Mouse (Mus musculus): ENCODE measurements around the gene Baiap2. TPM values are rescaled to one million over a fixed set of nuclear protein-coding genes. Genes with fewer than 3 reads are reported as not detected.

The Baiap2 gene
- polyA plus RNA-seq, 1 experiment from 2014 or later: 8.0 TPM

GRCm38 (mm10) chr11:120030145-120030901 lies 87.8 kb downstream of the Baiap2 start:
- peaks cover 7% of the 10 kb centered on the region; the same call in 1 of the 2 replicates for H3K4me1 ChIP-seq (replicated peaks)
- no peaks in the 10 kb centered on the region for H3K27me3 ChIP-seq
- WGBS (ENCODE audit: insufficient replicate concordance): 34% methylated on average over 10 of the region's 10 CpGs
- H3K4me3 ChIP-seq (replicated peaks): no peak overlapping the region
- no peak overlapping the region for H3K9ac ChIP-seq
- H3K27ac ChIP-seq (replicated peaks): no peak overlapping the region
- ATAC-seq (ENCODE audit: insufficient read depth): no peak
- no peaks in the 10 kb centered on the region for H3K9me3 ChIP-seq (replicated peaks)
- no peaks in the 10 kb centered on the region for H3K36me3 ChIP-seq (replicated peaks)
- no peak overlapping the region for H3K4me2 ChIP-seq

GRCm38 (mm10) chr11:120032052-120032451 lies 89.5 kb downstream of the Baiap2 start:
- H3K36me3 ChIP-seq (replicated peaks): no peaks in the 10 kb centered on the region
- peaks cover 7% of the 10 kb centered on the region; the same call in 1 of the 2 replicates for H3K4me1 ChIP-seq (replicated peaks)
- no peak overlapping the region for H3K4me3 ChIP-seq (replicated peaks)
- no peak overlapping the region for H3K27ac ChIP-seq (replicated peaks)
- WGBS (ENCODE audit: insufficient replicate concordance): 58% methylated on average over 8 of the region's 8 CpGs
- H3K9ac ChIP-seq: no peak overlapping the region
- H3K27me3 ChIP-seq: no peaks in the 10 kb centered on the region
- ATAC-seq (ENCODE audit: insufficient read depth): no peak
- H3K9me3 ChIP-seq (replicated peaks): no peaks in the 10 kb centered on the region
- no peak overlapping the region for H3K4me2 ChIP-seq

GRCm38 (mm10) chr11:120033473-120033872 lies 90.9 kb downstream of the Baiap2 start:
- no peak overlapping the region for H3K4me2 ChIP-seq
- no peaks in the 10 kb centered on the region for H3K9me3 ChIP-seq (replicated peaks)
- H3K4me1 ChIP-seq (replicated peaks): peaks cover 7% of the 10 kb centered on the region; the same call in 1 of the 2 replicates
- H3K27me3 ChIP-seq: no peaks in the 10 kb centered on the region
- H3K4me3 ChIP-seq (replicated peaks): no peak overlapping the region
- 59% methylated on average over 3 of the region's 3 CpGs for whole genome bisulfite sequencing (ENCODE audit: insufficient replicate concordance)
- 0 out of 2 replicates have a peak overlapping the region, but pooled peaks have one; percentile 6 for H3K27ac ChIP-seq (replicated peaks)
- ATAC-seq (ENCODE audit: insufficient read depth): no peak
- H3K36me3 ChIP-seq (replicated peaks): no peaks in the 10 kb centered on the region
- no peak overlapping the region for H3K9ac ChIP-seq

GRCm38 (mm10) chr11:120034306-120034705 lies 91.7 kb downstream of the Baiap2 start:
- Histone ChIP-seq H3K9ac (no peak overlapping the region), H3K4me3 (replicated peaks) (no peak overlapping the region), H3K4me2 (no peak overlapping the region), H3K4me1 (replicated peaks) (peaks cover 7% of the 10 kb centered on the region; the same call in 1 of the 2 replicates), H3K36me3 (replicated peaks) (no peaks in the 10 kb centered on the region), H3K27ac (replicated peaks) (0 out of 2 replicates have a peak overlapping the region, but pooled peaks have one; percentile 6), H3K27me3 (no peaks in the 10 kb centered on the region), H3K9me3 (replicated peaks) (no peaks in the 10 kb centered on the region)
- WGBS (ENCODE audit: insufficient replicate concordance): 31% methylated on average over 3 of the region's 3 CpGs
- ATAC-seq (ENCODE audit: insufficient read depth): no peak

- no peak overlapping the region for H3K27ac ChIP-seq (replicated peaks)
- H3K4me2 ChIP-seq: no peak overlapping the region
These were observed 92.2 kb downstream of the Baiap2 start for GRCm38 (mm10) chr11:120034762-120035161.

GRCm38 (mm10) chr11:120039581-120039980 lies 97.0 kb downstream of the Baiap2 start:
- H3K9me3 ChIP-seq (replicated peaks): no peaks in the 10 kb centered on the region
- WGBS (ENCODE audit: insufficient replicate concordance): 24% methylated on average over 4 of the region's 4 CpGs
- no peak overlapping the region for H3K9ac ChIP-seq
- H3K4me1 ChIP-seq (replicated peaks): peaks cover 6% of the 10 kb centered on the region
- peak overlapping the region; percentile 24; the same call in 1 of the 2 replicates for H3K4me2 ChIP-seq
- peak overlapping the region; percentile 19; the same call in 1 of the 2 replicates for H3K27ac ChIP-seq (replicated peaks)
- 0 out of 2 replicates have a peak, but pooled peaks cover under 1% of the 10 kb centered on the region for H3K27me3 ChIP-seq
- H3K4me3 ChIP-seq (replicated peaks): no peak overlapping the region
- ATAC-seq (ENCODE audit: insufficient read depth): no peak
- H3K36me3 ChIP-seq (replicated peaks): no peaks in the 10 kb centered on the region

More at GRCm38 (mm10) chr11:120034762-120035161, 92.2 kb downstream of the Baiap2 start:
- H3K4me3 ChIP-seq (replicated peaks): no peak overlapping the region
- no peaks in the 10 kb centered on the region for H3K27me3 ChIP-seq
- 20% methylated on average over 5 of the region's 5 CpGs for WGBS (ENCODE audit: insufficient replicate concordance)
- no peaks in the 10 kb centered on the region for H3K36me3 ChIP-seq (replicated peaks)
- H3K9me3 ChIP-seq (replicated peaks): no peaks in the 10 kb centered on the region
- H3K9ac ChIP-seq: no peak overlapping the region
- H3K4me1 ChIP-seq (replicated peaks): peaks cover 6% of the 10 kb centered on the region; the same call in 1 of the 2 replicates
- ATAC-seq (ENCODE audit: insufficient read depth): no peak

- WGBS (ENCODE audit: insufficient replicate concordance): 33% methylated on average over 8 of the region's 8 CpGs
- peak overlapping the region; percentile 70 for H3K27ac ChIP-seq (replicated peaks)
These were observed 97.9 kb downstream of the Baiap2 start for GRCm38 (mm10) chr11:120040440-120040839.

GRCm38 (mm10) chr11:120041191-120042123 lies 98.9 kb downstream of the Baiap2 start:
- Histone ChIP-seq H3K36me3 (replicated peaks) (no peaks in the 10 kb centered on the region), H3K9me3 (replicated peaks) (no peaks in the 10 kb centered on the region), H3K4me1 (replicated peaks) (peaks cover 15% of the 10 kb centered on the region), H3K9ac (no peak overlapping the region), H3K27ac (replicated peaks) (peak overlapping the region; percentile 70), H3K27me3 (peaks cover 20% of the 10 kb centered on the region), H3K4me3 (replicated peaks) (peak overlapping the region; percentile 24; the same call in 1 of the 2 replicates), H3K4me2 (peak overlapping the region; percentile 38)
- WGBS (ENCODE audit: insufficient replicate concordance): 41% methylated on average over 13 of the region's 13 CpGs
- ATAC-seq (ENCODE audit: insufficient read depth): peak; percentile 62

More at GRCm38 (mm10) chr11:120040440-120040839, 97.9 kb downstream of the Baiap2 start:
- no peaks in the 10 kb centered on the region for H3K9me3 ChIP-seq (replicated peaks)
- ATAC-seq (ENCODE audit: insufficient read depth): no peak
- no peak overlapping the region for H3K4me3 ChIP-seq (replicated peaks)
- H3K36me3 ChIP-seq (replicated peaks): no peaks in the 10 kb centered on the region
- H3K4me2 ChIP-seq: no peak overlapping the region
- peaks cover 9% of the 10 kb centered on the region for H3K27me3 ChIP-seq
- H3K4me1 ChIP-seq (replicated peaks): peaks cover 6% of the 10 kb centered on the region
- no peak overlapping the region for H3K9ac ChIP-seq

GRCm38 (mm10) chr11:120042141-120042838 lies 99.7 kb downstream of the Baiap2 start:
- Histone ChIP-seq H3K27me3 (peaks cover 28% of the 10 kb centered on the region), H3K36me3 (replicated peaks) (no peaks in the 10 kb centered on the region), H3K9me3 (replicated peaks) (no peaks in the 10 kb centered on the region), H3K4me2 (peak overlapping the region; percentile 19; the same call in 1 of the 2 replicates), H3K9ac (no peak overlapping the region), H3K4me3 (replicated peaks) (no peak overlapping the region), H3K4me1 (replicated peaks) (peaks cover 20% of the 10 kb centered on the region), H3K27ac (replicated peaks) (peak overlapping the region; percentile 70)
- ATAC-seq (ENCODE audit: insufficient read depth): no peak
- 32% methylated on average over 7 of the region's 7 CpGs for WGBS (ENCODE audit: insufficient replicate concordance)

- ATAC-seq (ENCODE audit: insufficient read depth): no peak
- Histone ChIP-seq H3K27me3 (peaks cover 57% of the 10 kb centered on the region), H3K27ac (replicated peaks) (no peak overlapping the region), H3K4me1 (replicated peaks) (peaks cover 29% of the 10 kb centered on the region), H3K9ac (no peak overlapping the region), H3K9me3 (replicated peaks) (no peaks in the 10 kb centered on the region), H3K4me3 (replicated peaks) (no peak overlapping the region), H3K4me2 (no peak overlapping the region), H3K36me3 (replicated peaks) (no peaks in the 10 kb centered on the region)
- 65% methylated on average over 4 of the region's 4 CpGs for WGBS (ENCODE audit: insufficient replicate concordance)
These were observed 102.8 kb downstream of the Baiap2 start for GRCm38 (mm10) chr11:120045341-120045740.

Data from liver, embryonic 15.5 days (tissue).